Mouse (Mus musculus): ENCODE measurements around the gene Macrod2. TPM values are rescaled to one million over a fixed set of nuclear protein-coding genes. Genes with fewer than 3 reads are reported as not detected.
A peak's percentile ranks its signal among the peaks of the same experiment; 100 is the strongest.

Macrod2 gene
- polyA plus RNA-seq, 1 experiment from 2014 or later, result 31.9 TPM

- H3K4me1 ChIP-seq (replicated peaks; ENCODE audit: control insufficient read depth, insufficient read depth), result no peaks in the 10 kb centered on the region
- TF ChIP-seq EP300 (optimal IDR thresholded peaks at IDR 0.05), result no peak
- TF ChIP-seq CTCF (IDR thresholded peaks at IDR 0.05; ENCODE audit: low read depth), result no peak
- no peak overlapping the region for H3K27ac ChIP-seq (replicated peaks)
These were observed 1631.6 kb downstream of the Macrod2 start for GRCm38 (mm10) chr2:142026721-142027120.

GRCm38 (mm10) chr2:142030756-142031646 is 1635.9 kb downstream of the Macrod2 start:
- H3K9me3 ChIP-seq (ENCODE audit: control insufficient read depth, low read length), result no peaks in the 10 kb centered on the region
- DNase-seq (ENCODE audit: low spot score) (no peak), ATAC-seq (ENCODE audit: low FRiP score, low TSS enrichment) (no peak)
- H3K4me3 ChIP-seq (ENCODE audit: low read depth, low read length), result no peak overlapping the region
- no peak overlapping the region for H3K27ac ChIP-seq (replicated peaks)
- no peaks in the 10 kb centered on the region for H3K36me3 ChIP-seq (ENCODE audit: control insufficient read depth, insufficient read depth, low read length)
- 57% methylated on average over 10 of the region's 10 CpGs for WGBS
- no peak for TF ChIP-seq EP300 (optimal IDR thresholded peaks at IDR 0.05)
- no peak for TF ChIP-seq CTCF (IDR thresholded peaks at IDR 0.05; ENCODE audit: low read depth)
- no peaks in the 10 kb centered on the region for H3K4me1 ChIP-seq (replicated peaks; ENCODE audit: control insufficient read depth, insufficient read depth)
- H3K9ac ChIP-seq (ENCODE audit: low read length), result no peak overlapping the region
- no peaks in the 10 kb centered on the region for H3K27me3 ChIP-seq (ENCODE audit: control insufficient read depth, insufficient read depth, low read length)
- H3K4me2 ChIP-seq (replicated peaks; ENCODE audit: low read depth), result no peak overlapping the region

More at GRCm38 (mm10) chr2:142026721-142027120, 1631.6 kb downstream of the Macrod2 start:
- Histone ChIP-seq H3K4me2 (replicated peaks; ENCODE audit: low read depth) (no peak overlapping the region), H3K4me3 (ENCODE audit: low read depth, low read length) (no peak overlapping the region), H3K27me3 (ENCODE audit: control insufficient read depth, insufficient read depth, low read length) (no peaks in the 10 kb centered on the region), H3K9me3 (ENCODE audit: control insufficient read depth, low read length) (no peaks in the 10 kb centered on the region), H3K9ac (ENCODE audit: low read length) (no peak overlapping the region), H3K36me3 (ENCODE audit: control insufficient read depth, insufficient read depth, low read length) (no peaks in the 10 kb centered on the region)
- DNase-seq (ENCODE audit: low spot score) (no peak), ATAC-seq (ENCODE audit: low FRiP score, low TSS enrichment) (no peak)

DNA sequence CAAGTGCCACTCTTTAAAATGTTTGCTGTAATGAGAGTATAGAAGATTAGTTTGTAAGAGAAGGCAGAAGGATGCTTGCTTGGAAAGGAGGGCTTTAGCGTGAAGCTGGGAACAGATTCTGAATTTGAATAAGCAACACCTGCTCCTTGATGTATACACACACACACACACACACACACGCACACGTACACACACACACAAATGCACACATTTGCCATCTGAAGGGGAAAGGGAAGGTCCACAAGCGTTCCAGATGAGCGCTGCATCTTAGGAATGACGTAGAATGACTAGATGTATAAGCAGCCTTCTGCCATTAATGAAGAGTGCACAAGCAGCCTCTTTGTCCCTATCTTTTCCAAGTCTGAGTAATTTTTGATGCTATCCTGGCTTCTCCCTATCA is 1660.5 kb downstream of the Macrod2 start:
- Histone ChIP-seq H3K4me1 (replicated peaks; ENCODE audit: control insufficient read depth, insufficient read depth) (no peaks in the 10 kb centered on the region), H3K9ac (ENCODE audit: low read length) (no peak overlapping the region), H3K4me2 (replicated peaks; ENCODE audit: low read depth) (no peak overlapping the region), H3K36me3 (ENCODE audit: control insufficient read depth, insufficient read depth, low read length) (no peaks in the 10 kb centered on the region), H3K4me3 (ENCODE audit: low read depth, low read length) (no peak overlapping the region), H3K27ac (replicated peaks) (no peak overlapping the region), H3K9me3 (ENCODE audit: control insufficient read depth, low read length) (no peaks in the 10 kb centered on the region), H3K27me3 (ENCODE audit: control insufficient read depth, insufficient read depth, low read length) (no peaks in the 10 kb centered on the region)
- DNase-seq (ENCODE audit: low spot score), result no peak
- WGBS, result 91% methylated on average over 6 of the region's 6 CpGs
- TF ChIP-seq EP300 (optimal IDR thresholded peaks at IDR 0.05) (no peak), CTCF (IDR thresholded peaks at IDR 0.05; ENCODE audit: low read depth) (no peak)
- ATAC-seq (ENCODE audit: low FRiP score, low TSS enrichment), result no peak

- Histone ChIP-seq H3K9me3 (ENCODE audit: control insufficient read depth, low read length) (no peaks in the 10 kb centered on the region), H3K27me3 (ENCODE audit: control insufficient read depth, insufficient read depth, low read length) (no peaks in the 10 kb centered on the region), H3K4me2 (replicated peaks; ENCODE audit: low read depth) (peak overlapping the region; percentile 40), H3K4me1 (replicated peaks; ENCODE audit: control insufficient read depth, insufficient read depth) (no peaks in the 10 kb centered on the region), H3K36me3 (ENCODE audit: control insufficient read depth, insufficient read depth, low read length) (no peaks in the 10 kb centered on the region), H3K9ac (ENCODE audit: low read length) (0 out of 2 replicates have a peak overlapping the region, but pooled peaks have one; percentile 18), H3K4me3 (ENCODE audit: low read depth, low read length) (peak overlapping the region; percentile 4; the same call in 1 of the 2 replicates), H3K27ac (replicated peaks) (no peak overlapping the region; the same call in 1 of the 2 replicates)
- 24% methylated on average over 14 of the region's 14 CpGs for WGBS
- peak; percentile 62 for TF ChIP-seq CTCF (IDR thresholded peaks at IDR 0.05; ENCODE audit: low read depth)
- TF ChIP-seq EP300 (optimal IDR thresholded peaks at IDR 0.05), result no peak
- ATAC-seq (ENCODE audit: low FRiP score, low TSS enrichment), result no peak
- DNase-seq (ENCODE audit: low spot score), result peak; percentile 12
These were observed 1663.0 kb downstream of the Macrod2 start for GRCm38 (mm10) chr2:142057889-142058750.

DNA sequence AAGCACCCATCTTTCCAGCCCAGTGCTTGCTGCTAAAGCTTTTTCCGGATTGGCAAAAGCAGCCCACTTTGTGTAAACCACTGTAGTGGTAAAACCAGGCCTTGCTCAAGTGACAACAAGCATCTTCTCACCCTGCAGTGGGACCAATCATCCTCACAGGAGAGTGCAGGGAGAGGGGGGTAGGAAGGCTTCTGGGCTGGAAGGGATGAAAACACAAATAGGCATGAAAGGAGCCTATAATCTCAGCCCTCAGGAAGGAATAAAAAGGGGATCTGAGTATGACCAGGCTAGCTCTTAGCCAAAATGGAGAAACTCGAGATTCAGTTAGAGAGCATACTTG is 1663.6 kb downstream of the Macrod2 start:
- no peaks in the 10 kb centered on the region for H3K9me3 ChIP-seq (ENCODE audit: control insufficient read depth, low read length)
- peak overlapping the region; percentile 40; the same call in 1 of the 2 replicates for H3K4me2 ChIP-seq (replicated peaks; ENCODE audit: low read depth)
- no peak overlapping the region for H3K9ac ChIP-seq (ENCODE audit: low read length)
- no peaks in the 10 kb centered on the region for H3K36me3 ChIP-seq (ENCODE audit: control insufficient read depth, insufficient read depth, low read length)
- no peaks in the 10 kb centered on the region for H3K4me1 ChIP-seq (replicated peaks; ENCODE audit: control insufficient read depth, insufficient read depth)
- no peak overlapping the region for H3K4me3 ChIP-seq (ENCODE audit: low read depth, low read length)
- no peak overlapping the region; the same call in 1 of the 2 replicates for H3K27ac ChIP-seq (replicated peaks)
- H3K27me3 ChIP-seq (ENCODE audit: control insufficient read depth, insufficient read depth, low read length), result no peaks in the 10 kb centered on the region
- TF ChIP-seq EP300 (optimal IDR thresholded peaks at IDR 0.05), result no peak
- TF ChIP-seq CTCF (IDR thresholded peaks at IDR 0.05; ENCODE audit: low read depth), result no peak
- 53% methylated on average over 2 of the region's 2 CpGs for WGBS
- ATAC-seq (ENCODE audit: low FRiP score, low TSS enrichment), result no peak
- DNase-seq (ENCODE audit: low spot score), result no peak

Measured in stomach, postnatal 0 days (tissue).